Mouse (Mus musculus): Measurements from ENCODE around the gene G6pdx.

GRCm38 (mm10) chrX:74426256-74426655, 2.7 kb downstream of the G6pdx start:
- TF ChIP-seq POLR2AphosphoS2 (IDR thresholded peaks at IDR 0.05; ENCODE audit: low read depth, low read length) (no peak), POLR2A (IDR thresholded peaks at IDR 0.05; ENCODE audit: low read depth, low read length) (no peak), USF2 (conservative IDR thresholded peaks at IDR 0.05; ENCODE audit: low read depth, low read length) (no peak), GABPA (IDR thresholded peaks at IDR 0.05; ENCODE audit: insufficient replicate concordance, low read depth, low read length) (no peak), ZKSCAN1 (IDR thresholded peaks at IDR 0.05; ENCODE audit: borderline replicate concordance, low read depth, low read length) (no peak), MXI1 (IDR thresholded peaks at IDR 0.05; ENCODE audit: low read depth, low read length) (no peak), CTCF (conservative IDR thresholded peaks at IDR 0.05 in 1 of 2, IDR thresholded peaks at IDR 0.05 in 1 of 2; ENCODE audit: low read depth in 2 of 2, low read length in 2 of 2) (no peak), MEF2A (IDR thresholded peaks at IDR 0.05; ENCODE audit: borderline replicate concordance, low read depth, low read length) (no peak)
